In the genomic region with DNA sequence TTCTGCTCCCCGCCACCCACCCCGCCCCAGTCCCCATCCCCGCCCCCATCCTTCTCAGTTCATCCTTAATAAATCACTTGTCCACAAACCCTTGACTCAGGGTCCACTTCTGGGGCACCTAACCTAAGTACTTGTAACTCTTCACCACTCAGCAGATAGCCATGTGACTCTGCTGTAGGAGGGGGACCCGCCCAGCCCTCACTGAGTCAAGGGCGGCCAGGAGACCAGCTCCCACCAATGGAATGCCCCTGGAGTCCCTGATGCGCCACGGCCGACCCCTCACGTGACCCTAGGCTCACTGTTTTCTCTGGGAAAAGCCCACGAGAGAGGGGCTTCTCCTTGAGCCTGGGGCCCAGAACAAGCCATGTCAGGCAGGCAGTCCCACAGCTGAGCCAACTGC, we compare ENCODE assay signal across 19 mouse cellular contexts. TPM values are rescaled to one million over a fixed set of nuclear protein-coding genes. Genes with fewer than 3 reads are reported as not detected.
DNase-seq lines count a peak whose midpoint lies in the region; ATAC-seq and TF ChIP-seq lines count a peak whose summit lies in the region.
"Had no signal": no experiment of that assay in that cellular context is flagged by ENCODE, and none has a peak within 500 bp of the region (broad histone marks: within the 10 kb centered on the region; RNA-seq: fewer than 3 reads in every experiment).

No protein-coding gene starts in this region.

- peak overlapping the region; percentile 14 to 22; a peak in 1 of 4 replicates for H3K27ac ChIP-seq in heart, embryonic 14.5 days (replicated peaks in 1 of 2; ENCODE audit: control insufficient read depth in 1 of 2, insufficient read depth in 1 of 2, low read depth in 2 of 2, low read length in 2 of 2)
- H3K27ac ChIP-seq in kidney, embryonic 16.5 days (ENCODE audit: low read length) = peak overlapping the region; percentile 55
- H3K27ac ChIP-seq: hindbrain, embryonic 14.5 days; limb, embryonic 15.5 days; midbrain, embryonic 10.5 days; neural tube, embryonic 15.5 days had no signal

- no peak overlapping the region for H3K4me3 ChIP-seq in heart, embryonic 14.5 days (ENCODE audit: control insufficient read depth in 1 of 2, insufficient read depth in 1 of 2, low read depth in 1 of 2, low read length in 2 of 2)
- H3K4me3 ChIP-seq in kidney, embryonic 16.5 days (ENCODE audit: low read length) = no peak overlapping the region
- peak overlapping the region; percentile 41 for H3K4me3 ChIP-seq in E14TG2a.4 (replicated peaks; ENCODE audit: low read length)
- H3K4me3 ChIP-seq: erythroblast, embryonic 14.5 days; limb, embryonic 15.5 days; midbrain, embryonic 10.5 days; neural tube, embryonic 15.5 days had no signal

- no peaks in the 10 kb centered on the region for H3K9me3 ChIP-seq in heart, embryonic 14.5 days (ENCODE audit: control insufficient read depth, low read length)
- H3K9me3 ChIP-seq in kidney, embryonic 16.5 days (ENCODE audit: low read length) = no peaks in the 10 kb centered on the region
- H3K9me3 ChIP-seq in E14TG2a.4 (ENCODE audit: low read length) = no peaks in the 10 kb centered on the region
- H3K9me3 ChIP-seq: limb, embryonic 15.5 days; midbrain, embryonic 10.5 days; neural tube, embryonic 15.5 days had no signal

- H3K4me2 ChIP-seq in heart, embryonic 14.5 days (ENCODE audit: low read length) = no peak overlapping the region
- H3K4me2 ChIP-seq in kidney, embryonic 16.5 days (replicated peaks; ENCODE audit: low read depth, low read length) = no peak overlapping the region
- H3K4me2 ChIP-seq: hindbrain, embryonic 14.5 days; limb, embryonic 15.5 days; neural tube, embryonic 15.5 days had no signal

- H3K36me3 ChIP-seq in heart, embryonic 14.5 days (ENCODE audit: control insufficient read depth, insufficient read depth, low read length) = no peaks in the 10 kb centered on the region
- no peaks in the 10 kb centered on the region for H3K36me3 ChIP-seq in kidney, embryonic 16.5 days (ENCODE audit: insufficient read depth, low read length)
- peaks cover 13% of the 10 kb centered on the region; the same call in 1 of the 2 replicates for H3K36me3 ChIP-seq in E14TG2a.4 (ENCODE audit: insufficient read depth, low read length)
- H3K36me3 ChIP-seq: limb, embryonic 15.5 days; midbrain, embryonic 10.5 days; neural tube, embryonic 15.5 days had no signal

- H3K27me3 ChIP-seq in heart, embryonic 14.5 days (ENCODE audit: control insufficient read depth, insufficient read depth, low read length) = no peaks in the 10 kb centered on the region
- H3K27me3 ChIP-seq in kidney, embryonic 16.5 days (ENCODE audit: insufficient read depth, low read length) = no peaks in the 10 kb centered on the region
- H3K27me3 ChIP-seq in E14TG2a.4 (ENCODE audit: insufficient read depth, low read length) = no peaks in the 10 kb centered on the region
- H3K27me3 ChIP-seq: neural tube, embryonic 15.5 days had no signal

- peaks cover 22 to 30% of the 10 kb centered on the region in 2 experiments for H3K4me1 ChIP-seq in heart, embryonic 14.5 days (ENCODE audit: control insufficient read depth in 2 of 2, insufficient read depth in 2 of 2, low read length in 2 of 2)
- peaks cover 41% of the 10 kb centered on the region for H3K4me1 ChIP-seq in kidney, embryonic 16.5 days (ENCODE audit: insufficient read depth, low read length)
- H3K4me1 ChIP-seq in E14TG2a.4 (replicated peaks; ENCODE audit: low read depth, low read length) = peaks cover 98% of the 10 kb centered on the region

- H3K9ac ChIP-seq in heart, embryonic 14.5 days (ENCODE audit: low read length) = no peak overlapping the region
- H3K9ac ChIP-seq in kidney, embryonic 16.5 days (replicated peaks; ENCODE audit: low read length) = no peak overlapping the region
- H3K9ac ChIP-seq: hindbrain, embryonic 14.5 days; limb, embryonic 15.5 days; neural tube, embryonic 15.5 days had no signal

- TF ChIP-seq CTCF in E14TG2a.4 (conservative IDR thresholded peaks at IDR 0.05; ENCODE audit: low read length) = no peak

- no peak for DNase-seq in heart, postnatal 4 days
- no peak for DNase-seq in kidney, postnatal 14 days
- peak; percentile 68 for DNase-seq in R1 (ENCODE audit: low read depth, low spot score)
- DNase-seq in spleen, adult 12 weeks (ENCODE audit: low spot score) = no peak
- DNase-seq: adrenal gland, adult 8-10 months; cerebellum, adult 11 months; cerebellum, postnatal 25 days; right cerebral cortex, postnatal 4 days; thymus, postnatal 36 days had no signal

- ATAC-seq in heart, embryonic 14.5 days (ENCODE audit: insufficient number of reproducible peaks, insufficient read depth, low FRiP score, low read depth) = peak; percentile 24; the same call in 1 of the 2 replicates
- ATAC-seq in kidney, embryonic 16.5 days (ENCODE audit: low FRiP score, low TSS enrichment) = peak; percentile 85
- ATAC-seq: forebrain, embryonic 16.5 days had no signal

- WGBS in heart, embryonic 14.5 days = 47% methylated on average over 10 of the region's 10 CpGs
- WGBS in kidney, embryonic 16.5 days = 22% methylated on average over 10 of the region's 10 CpGs

RNA-seq across cellular contexts. Expression of a gene that starts 21.7 kb away (rescaled TPM):
- polyA plus RNA-seq in heart, embryonic 14.5 days (2014; fragmentation: Nextera tagmentation; extraction: Ambion mirVana) = 51.7 and 57.7 TPM in 2 replicates
- total RNA-seq in heart, postnatal 4 days (2021) = 10 to 100 TPM; 55.9 to 57.1 TPM
- polyA plus RNA-seq in kidney, embryonic 16.5 days (2015; fragmentation: Nextera tagmentation; extraction: Ambion mirVana) = 74.1 and 81.3 TPM in 2 replicates

RNA-seq across cellular contexts. Expression of a gene that starts 36.6 kb away (rescaled TPM):
- polyA plus RNA-seq in heart, embryonic 14.5 days (2014; fragmentation: Nextera tagmentation; extraction: Ambion mirVana) = 340 and 357 TPM in 2 replicates
- 100 to 1,000 TPM; 224 to 227 TPM for total RNA-seq in heart, postnatal 4 days (2021)
- polyA plus RNA-seq in kidney, embryonic 16.5 days (2015; fragmentation: Nextera tagmentation; extraction: Ambion mirVana) = 597 and 625 TPM in 2 replicates

RNA-seq across cellular contexts. Expression of a gene that starts 44.9 kb away (rescaled TPM):
- 0.23 and 0.36 TPM in 2 replicates for polyA plus RNA-seq in heart, embryonic 14.5 days (2014; fragmentation: Nextera tagmentation; extraction: Ambion mirVana)
- under 1 TPM; 0.47 to 0.57 TPM for total RNA-seq in heart, postnatal 4 days (2021)
- polyA plus RNA-seq in kidney, embryonic 16.5 days (2015; fragmentation: Nextera tagmentation; extraction: Ambion mirVana) = 0.12 and 0.26 TPM in 2 replicates
- polyA plus RNA-seq: forebrain, embryonic 16.5 days; hindbrain, embryonic 14.5 days; testis, adult 2 months had no signal
